Mouse (Mus musculus) cerebellum, adult 9-10 months (tissue): ENCODE measurements around the gene Gnaz.
A peak's percentile ranks its signal among the peaks of the same experiment; 100 is the strongest.

ENCODE experiments used
- DNase-seq: peaks from one replicate; pipeline ENCODE4 v3.0.0; 2022

The Gnaz gene

DNA sequence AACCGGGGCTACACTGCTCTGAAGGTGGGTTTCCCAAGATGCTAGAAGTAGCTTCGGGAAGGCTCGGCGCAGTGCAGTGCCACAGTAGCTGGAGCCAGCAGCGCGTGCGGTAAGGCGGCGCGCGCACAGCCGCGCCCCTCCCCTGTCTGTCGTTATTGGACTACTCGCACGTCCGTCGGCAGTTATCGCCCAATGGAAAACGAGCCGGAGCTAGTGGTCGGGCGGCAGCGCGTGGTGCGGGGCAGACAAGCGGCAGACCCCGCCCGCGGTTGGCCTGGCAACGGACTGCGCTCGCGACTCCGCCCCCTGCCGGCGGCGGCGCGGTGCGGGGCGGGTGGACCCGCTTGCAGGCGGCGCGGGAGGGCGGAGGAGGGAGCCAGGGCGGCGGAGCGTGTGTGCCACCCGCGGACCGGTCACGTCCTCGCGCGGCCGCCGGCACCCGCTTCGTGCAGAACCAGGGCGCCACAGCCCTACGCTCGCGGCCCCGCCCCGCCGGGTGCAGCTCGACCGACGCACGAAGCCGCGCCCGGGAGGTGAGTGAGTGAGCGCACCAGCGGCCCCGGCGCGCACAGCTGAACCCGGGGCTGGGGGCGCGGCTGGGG lies at the start of gene Gnaz:
Gnaz (plus strand) TSS at position 328 of the 602 bp plus-strand sequence.
- DNase-seq: peak; percentile 98

DNA sequence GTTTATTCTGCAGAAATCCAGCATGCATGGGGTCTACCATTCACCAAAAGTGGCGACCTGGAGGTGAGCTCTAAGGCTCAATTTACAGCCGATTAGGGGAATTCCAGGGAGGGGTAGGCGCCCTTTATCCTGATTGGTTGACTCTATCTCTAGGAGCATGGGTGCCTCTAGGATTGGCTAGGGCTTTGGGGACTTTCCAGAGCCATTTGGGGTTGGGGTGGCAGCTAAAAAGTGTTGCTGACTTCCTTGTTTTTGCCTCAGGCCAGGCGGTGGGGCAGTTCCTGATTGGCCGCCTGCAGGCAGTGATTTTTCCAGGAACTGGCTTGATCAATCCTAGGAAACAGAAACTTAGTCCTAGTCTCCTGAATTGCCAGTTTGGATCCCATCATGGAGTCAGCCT lies 47.7 kb upstream of the Gnaz start:
- DNase-seq: no peak

DNA sequence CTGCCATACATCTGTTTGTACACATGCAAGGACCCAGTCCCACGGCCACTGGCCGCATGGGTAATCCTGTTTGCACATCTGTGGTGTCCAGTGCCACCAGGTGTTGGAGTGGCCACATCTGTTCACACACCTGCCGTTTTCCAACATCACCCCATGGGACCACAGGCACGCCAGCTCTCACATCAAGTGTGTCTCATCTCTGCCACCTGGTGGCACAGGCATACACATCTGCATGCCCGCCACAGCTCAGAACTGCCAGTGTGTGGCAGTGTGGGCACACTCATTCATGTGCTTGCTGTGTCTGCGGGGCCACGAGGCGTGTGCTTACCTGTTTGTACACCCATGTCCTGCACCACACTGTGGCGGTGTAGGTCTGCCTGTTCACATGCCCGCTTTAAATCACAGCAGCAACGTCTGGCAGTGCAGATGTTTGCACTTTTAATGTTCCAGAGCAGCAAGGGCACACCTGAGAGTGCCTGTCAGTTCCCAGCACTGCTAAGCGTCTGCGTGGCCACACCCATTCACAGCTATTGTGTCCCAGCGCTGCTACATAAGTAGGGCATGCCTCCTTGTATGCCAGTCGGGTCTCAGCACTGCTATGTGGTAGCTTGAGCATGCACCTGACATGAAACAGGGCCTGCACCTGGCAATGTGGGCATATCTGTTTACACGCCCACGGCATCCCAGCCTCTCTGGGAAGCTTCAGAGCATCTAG lies 46.0 kb upstream of the Gnaz start:
- DNase-seq: no peak

DNA sequence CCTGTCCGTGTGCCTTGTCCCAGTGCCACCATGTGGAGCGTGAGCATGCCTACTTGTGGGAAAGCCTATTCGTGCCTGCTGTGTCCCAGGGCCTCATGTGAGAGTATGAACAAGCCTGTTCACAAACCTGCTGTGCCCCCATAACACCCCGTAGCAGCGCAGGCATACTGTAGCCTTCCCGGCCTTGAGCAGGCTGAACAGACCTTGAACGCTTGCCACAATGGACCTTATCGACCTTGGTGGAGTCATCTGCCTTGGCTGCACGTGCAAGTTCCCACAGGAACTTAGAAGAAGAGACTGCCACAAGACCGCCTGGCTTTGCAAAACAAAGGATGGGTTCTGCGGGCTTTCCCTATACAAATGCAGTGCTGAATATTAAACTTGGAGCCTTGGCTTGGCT lies 45.4 kb upstream of the Gnaz start:
- DNase-seq: no peak

DNA sequence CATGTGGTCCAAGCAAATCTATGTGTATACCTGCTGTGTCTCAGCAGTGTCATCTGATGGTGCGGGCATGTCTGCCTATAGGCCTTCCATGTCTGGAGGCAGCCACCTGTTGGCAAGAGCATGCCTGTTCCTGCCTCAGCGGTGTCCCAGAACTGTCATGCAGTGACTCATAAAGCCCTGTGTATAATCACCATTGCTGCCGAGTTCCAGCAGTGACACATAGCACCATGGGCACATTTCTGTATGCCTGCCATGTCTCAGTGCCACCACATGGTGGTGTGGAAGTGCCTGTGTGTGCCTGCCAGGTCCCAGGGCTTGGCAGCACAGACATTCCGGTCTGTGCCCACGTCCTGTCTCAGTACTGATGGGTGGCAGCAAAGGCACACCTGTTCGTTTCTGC lies 44.2 kb upstream of the Gnaz start:
- DNase-seq: peak; percentile 83

DNA sequence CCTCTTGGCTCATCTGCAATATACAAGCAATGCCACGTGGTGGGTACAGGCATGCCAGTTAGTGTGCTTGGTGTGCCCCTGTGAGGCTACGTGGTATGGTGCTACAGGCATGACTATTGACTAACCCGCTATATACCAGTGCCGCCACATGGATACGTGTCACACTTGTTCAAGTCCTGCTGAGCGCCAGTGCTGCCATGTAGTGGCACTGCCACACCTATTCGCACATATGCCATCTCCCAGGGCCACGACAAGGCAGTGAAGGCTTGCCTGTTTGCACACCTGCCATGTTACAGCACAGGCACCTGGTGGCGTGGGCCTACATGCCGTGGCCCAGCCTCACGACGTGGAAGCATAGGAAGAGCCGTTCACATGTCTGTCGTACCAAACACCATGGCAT lies 42.7 kb upstream of the Gnaz start:
- DNase-seq: no peak

DNA sequence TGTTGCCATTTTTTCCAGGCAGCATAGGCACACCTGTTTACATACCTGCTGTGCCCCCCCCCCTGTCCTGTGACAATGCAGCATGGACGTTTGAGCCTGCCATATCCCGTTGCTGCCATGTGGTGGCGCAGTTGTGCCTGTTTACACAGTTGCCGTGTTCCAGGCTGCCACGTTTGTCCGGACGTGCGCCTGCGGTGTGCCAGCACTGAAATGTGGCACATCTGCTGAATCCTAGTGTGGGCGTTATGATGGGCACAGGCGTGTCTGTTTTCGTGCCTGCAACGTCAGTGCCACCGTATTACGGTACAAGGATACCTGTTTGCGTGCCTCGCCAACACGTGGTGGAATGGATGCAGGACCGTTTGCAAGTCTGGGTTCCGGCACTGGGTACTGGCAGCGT lies 41.7 kb upstream of the Gnaz start:
- peak; percentile 88 for DNase-seq

DNA sequence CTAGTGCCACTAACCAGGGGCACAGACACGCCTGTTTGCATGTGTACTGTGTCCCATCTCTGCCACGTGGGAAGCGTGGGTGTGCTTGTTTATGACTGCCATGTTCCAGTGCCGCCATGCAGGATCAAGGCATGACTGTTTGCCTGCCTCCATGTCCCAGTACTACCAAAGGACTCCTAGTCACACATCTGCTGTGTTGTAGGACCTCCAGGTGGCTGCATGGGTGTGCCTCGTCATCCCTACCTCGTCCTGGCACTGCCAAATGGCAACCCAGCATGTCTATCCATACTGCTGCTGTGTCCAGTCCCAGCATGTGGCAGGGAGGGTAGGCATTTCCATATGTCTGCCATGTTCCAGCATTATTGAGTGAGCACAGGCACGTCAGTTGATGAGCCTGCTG lies 38.7 kb upstream of the Gnaz start:
- no peak for DNase-seq

DNA sequence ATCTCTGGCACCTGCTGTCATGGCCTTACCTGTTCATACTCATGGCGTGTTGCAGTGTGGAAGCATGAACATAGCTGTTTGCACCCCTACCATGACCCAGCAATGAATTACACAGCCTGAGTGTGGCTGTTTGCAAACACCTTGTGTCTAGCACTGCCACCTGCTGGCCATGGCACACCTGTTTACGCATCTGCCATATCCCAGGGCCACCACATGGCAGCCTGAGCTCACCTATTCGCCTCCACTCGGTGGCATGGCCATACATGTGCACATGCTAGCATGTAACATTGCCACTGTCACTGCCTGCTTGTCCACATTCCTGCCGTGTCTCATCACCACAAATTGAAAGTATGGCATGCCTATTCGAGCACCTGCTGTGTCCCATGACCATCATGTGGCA lies 37.4 kb upstream of the Gnaz start:
- DNase-seq: no peak

DNA sequence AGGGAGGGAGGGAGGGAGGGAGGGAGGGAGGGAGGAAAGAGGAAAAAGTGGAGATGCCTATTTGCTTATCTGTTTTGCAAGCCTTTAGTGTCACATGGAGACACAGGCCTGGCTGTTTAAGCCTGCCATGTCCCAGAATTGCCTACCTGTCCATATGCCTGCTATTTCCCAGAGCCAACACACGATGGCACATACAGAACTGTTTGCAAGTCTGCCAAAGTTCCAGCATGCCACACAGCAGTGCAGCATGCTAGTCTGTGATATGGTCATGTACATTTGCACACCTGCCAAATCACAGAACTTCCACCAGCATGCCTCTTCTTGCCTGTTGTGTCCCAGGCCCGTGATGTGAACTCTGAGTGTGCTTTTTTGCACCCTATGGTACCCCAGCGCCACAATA lies 36.4 kb upstream of the Gnaz start:
- DNase-seq: no peak

DNA sequence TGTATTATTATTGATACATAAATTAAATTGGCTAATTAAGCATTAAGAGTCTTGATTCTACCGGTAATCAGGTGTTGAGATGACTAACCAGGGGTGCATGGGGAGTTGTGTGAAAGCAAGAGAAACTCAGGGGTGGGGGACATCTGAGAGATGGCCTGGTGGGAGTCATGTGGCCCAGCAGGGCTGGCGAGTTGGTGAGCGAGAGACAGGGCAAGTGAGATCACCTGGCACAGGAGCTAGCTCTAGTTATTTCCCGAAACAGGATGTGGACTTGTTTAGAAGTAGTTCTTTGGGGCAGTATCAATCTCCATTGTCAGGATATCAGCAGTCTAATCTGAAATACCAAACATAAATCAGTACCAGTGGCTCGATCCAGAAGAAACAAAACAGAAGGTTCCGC lies 35.3 kb upstream of the Gnaz start:
- DNase-seq: no peak

DNA sequence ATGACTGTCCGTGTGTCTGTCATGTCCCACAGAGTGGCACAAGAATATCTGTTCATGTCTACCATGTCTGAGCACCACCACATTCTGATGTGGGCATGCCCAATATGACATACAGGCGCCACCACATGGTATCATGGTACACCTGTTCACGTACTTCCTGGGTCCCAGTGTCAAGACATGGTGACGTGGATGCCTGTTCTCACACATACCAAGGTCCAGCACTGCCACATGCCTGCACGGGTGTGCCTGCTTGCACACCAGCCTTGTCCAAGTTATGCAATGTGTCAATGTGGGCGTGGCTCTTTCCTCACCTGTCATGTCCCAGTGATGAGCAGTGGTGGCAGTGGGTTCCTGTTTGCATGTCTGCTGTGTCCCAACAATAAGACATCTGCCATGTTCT lies 34.5 kb upstream of the Gnaz start:
- no peak for DNase-seq

DNA sequence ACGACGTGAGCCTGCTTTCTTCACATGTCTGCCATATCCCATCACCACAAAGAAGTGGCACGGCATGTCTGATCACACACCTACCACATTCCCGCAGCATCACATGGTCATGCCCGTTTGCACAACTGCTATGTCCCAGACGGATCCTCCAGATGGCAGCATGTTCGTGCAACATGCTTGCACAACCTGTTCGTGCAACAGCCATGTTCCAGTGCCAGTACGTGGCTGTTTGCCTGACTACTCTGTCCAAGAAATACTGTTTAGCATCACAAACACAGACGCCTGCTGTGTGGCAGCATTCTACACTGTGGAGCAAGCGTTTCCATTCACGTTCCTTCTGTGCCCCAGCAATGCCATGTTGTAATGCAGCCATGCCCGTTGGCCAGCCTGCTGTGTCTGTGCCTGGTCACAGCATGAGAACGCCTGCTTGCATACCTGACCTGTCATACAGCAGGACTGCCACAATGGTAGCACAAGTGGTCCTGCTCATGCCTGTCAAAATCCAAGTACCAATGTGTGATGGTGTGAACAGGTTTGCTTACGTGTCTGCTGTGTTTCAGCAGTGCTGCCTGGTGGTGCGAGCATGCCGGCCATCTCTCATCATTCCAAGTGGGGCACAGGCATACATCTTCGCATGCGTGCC lies 33.3 kb upstream of the Gnaz start:
- no peak for DNase-seq

DNA sequence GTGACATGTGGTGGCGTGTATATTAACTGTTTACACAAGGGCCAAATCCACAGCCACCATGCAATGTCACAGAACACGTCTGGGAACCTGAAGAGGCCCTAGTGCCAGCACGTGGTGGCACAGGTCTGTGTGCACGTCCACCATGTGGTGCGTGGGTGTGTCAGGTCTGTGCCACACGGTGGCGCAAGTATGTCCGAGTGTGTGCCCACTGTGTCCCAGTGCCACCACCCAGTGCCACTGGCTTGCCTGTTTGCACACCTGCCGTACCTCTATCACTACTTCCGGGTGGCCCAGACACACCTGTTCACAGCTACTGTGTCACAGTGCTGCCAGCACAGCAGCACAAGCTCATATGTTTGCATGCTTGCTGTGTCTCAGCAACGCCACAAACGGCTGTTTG lies 32.5 kb upstream of the Gnaz start:
- DNase-seq: no peak

DNA sequence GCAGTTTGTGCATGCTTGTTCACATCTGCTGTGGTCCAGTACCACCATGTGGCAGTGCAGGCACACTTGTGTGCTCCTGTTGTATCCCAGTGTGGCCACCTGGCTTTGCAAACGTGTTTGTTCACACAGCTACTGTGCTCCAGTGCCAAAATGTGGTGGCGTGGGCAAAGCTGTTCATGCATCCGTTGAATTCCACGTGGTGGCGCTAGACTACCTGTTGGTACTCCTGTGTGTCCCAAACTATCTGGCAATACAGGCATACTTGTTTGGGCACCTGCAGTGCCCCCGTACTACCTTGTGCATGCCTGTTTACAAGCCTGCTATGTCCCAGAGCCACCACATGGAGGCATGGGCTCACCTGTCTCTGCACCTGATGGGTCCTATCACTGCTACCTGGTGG lies 32.0 kb upstream of the Gnaz start:
- DNase-seq: no peak

DNA sequence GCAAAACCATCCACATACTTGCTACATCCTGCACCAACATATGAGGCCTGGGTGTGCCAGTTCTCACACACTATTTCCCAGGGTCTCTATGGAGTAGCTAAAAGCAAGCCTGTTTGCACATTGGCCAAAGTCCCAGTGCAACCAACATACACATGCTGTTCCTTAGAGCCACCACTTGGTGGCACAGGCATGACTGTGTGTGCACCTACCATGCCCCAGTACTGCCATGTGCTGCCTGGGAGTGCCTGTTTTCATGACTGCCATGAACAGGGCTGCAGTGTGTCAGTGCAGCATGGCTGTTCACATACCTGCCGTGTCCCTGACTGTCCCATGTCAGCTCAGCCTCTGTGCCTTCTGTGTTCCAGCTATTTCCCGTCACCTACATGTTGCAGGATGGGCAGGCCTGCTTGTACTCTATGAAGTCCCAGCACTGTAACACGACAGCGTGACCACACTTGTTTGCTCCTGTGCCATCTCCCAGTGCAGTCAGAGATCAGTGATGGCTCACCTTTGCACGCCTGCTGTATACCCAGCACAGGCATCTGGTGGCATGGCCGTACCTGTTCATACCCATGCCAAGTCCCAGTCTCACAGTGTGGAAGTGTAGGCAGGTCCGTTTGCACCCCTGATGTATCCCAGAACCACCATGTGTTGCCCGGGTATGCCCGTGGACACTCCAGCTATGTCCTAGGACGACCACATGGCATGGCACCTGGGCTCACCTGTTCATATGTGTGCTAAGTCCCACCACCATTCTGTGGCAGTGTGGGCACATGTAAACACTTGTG lies 29.8 kb upstream of the Gnaz start:
- DNase-seq: no peak

DNA sequence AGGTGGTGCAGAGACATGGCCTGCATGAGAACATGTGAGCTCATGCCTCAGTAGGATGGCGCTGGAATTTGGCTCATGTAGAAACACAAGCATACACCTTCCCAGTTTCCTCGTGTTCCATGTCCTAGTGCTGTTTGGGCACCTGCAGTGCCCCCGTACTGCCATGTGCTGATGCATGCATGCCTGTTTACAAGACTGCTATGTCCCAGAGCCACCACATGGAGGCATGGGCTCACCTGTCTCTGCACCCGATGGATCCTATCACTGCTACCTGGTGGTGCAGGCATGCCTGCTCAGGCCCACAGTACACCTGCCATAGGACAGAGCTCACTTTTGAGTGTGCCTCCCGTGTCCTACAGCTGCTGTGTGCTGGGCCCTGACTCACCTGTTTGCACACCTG lies 28.6 kb upstream of the Gnaz start:
- DNase-seq: no peak

DNA sequence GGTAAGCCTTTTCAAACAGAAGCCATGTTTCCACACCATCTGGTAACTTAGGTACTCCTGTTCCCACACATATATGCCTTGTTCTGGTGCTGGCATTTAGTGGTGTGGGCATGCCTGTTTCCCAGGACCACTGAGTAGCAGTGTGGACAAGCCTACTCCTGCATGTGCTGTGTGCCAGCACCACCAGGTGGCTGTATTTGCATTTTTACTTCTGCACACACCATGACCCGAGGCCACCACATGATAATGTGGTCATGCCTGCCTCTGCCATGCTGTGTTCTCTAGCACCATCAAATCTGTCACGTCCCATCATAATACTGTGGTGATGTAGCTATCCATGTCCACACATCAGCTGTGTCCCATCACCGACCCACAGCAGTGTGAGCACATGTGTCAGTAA lies 27.7 kb upstream of the Gnaz start:
- DNase-seq: no peak

DNA sequence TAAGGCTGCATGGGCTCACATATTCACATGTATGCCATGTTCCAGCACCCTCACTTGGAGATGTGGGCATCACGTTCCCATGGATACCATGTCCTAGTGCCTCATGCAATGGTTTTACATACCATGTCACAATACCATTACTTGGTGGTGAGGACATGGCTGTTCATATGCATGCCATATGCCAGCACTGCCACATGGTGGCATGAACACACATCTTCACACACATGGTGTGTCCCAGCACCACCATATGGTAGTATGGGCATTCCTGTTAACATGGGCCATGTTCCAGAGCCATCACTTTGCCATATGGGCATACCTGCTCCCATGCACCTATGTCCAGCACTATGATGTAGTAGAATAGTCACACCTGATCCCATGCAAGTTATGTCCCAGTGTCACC lies 26.2 kb upstream of the Gnaz start:
- no peak for DNase-seq

DNA sequence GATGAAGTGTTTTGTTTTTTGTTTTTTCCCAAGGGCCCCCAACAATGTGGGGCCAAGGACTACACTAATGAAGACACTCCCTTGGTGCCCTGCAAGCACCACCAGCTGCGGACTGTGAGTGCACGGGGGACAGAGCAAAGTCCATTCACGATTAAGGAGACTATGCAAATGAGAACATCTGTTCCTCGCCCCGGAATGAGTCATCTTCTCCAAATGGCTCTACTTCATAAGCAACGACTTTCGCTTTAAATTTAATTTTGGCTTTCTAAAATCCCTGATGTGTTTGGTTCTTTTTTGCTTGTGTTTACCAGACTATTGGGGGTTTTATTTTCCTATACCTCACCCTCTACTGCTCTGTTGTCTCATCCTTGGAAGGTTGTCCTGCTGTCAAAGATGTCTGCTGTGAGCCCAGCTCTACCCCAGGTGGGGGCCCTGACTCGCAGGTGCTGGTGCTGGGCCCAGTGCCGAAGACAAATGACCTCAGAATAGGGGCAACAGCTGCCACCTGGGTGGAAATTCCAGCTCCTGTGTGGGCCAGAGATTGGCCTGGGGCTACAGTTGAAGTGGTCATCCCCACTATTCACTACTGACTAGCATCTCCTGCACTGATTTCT lies 14.0 kb upstream of the Gnaz start:
- no peak for DNase-seq

DNA sequence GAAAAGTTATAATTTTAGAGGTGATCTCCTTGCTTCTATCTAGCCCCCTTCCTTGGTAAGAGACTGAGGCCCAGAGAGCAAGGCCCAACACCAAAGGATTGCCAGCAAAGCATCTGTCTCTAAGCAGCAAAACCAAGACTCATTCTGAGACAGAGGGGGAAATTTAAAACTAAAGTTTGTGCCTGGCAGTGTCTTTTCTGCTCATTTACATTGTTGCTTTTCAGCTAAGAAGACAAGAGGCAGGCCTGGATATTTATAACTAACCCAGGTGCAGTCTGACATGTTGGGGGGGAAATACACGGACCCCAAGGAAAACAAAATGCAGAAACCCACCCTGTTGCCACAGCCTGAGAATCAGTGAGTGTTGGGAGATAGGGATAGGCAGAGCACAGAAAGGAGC lies 2.6 kb upstream of the Gnaz start:
- no peak for DNase-seq

DNA sequence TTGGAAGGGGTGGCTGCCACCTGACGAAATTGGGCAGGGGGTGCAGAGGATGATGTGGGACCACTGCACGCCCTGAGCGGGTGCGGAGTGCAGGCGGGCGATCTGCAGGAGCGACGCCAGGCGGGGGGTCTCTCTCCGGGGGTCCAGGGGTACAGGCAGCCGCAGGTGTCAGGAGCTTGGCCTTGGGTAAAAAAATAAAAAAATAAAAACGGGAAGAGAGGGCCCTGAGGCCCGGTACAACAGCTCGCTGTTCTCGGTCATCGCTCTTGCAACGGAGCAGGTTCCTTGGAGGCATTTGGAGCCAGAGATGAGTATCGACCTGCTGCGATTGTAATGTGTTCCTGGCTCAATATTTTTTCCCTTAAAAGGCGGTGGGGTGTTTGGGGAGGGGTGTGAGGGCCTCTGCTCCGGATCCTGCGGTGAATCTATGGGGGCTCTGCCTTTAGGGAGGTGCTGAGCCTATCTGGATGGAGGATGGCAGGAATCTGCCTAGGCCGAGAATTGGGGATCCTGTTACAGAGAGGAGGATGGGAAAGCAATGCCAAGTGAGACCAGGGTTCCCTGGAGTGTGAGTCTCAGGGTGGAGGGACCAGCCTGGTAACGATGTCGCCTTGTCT lies 782 bp downstream of the Gnaz start:
- peak; percentile 71 for DNase-seq

DNA sequence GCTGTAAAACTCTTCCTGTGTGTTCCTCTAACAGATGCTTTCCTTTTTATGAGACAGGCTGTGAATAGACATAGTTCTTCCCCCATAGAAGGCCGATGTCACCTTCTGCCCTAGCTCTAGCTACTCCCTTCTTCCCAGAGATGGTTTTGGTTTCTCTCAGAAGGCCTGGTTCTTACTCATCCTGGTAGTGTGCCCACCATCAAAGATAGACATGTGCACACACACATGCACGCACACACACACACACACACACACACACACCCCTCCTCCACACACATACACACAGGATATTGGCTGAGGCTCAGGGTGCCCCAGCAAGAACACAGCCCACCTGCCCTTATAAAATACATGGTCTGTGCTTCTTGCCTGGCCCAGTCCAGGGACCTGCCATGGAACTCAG lies 2.3 kb downstream of the Gnaz start:
- no peak for DNase-seq
